Mouse (Mus musculus) kidney, adult 2 months (tissue): ENCODE measurements around the gene Adamts18.

Experiments
- CTCF ChIP-seq: fragments of 200-500 bp; conservative IDR thresholded peaks from 2 replicates; pipeline ENCODE4 v1.5.1; 2011; ENCODE audit warnings: low read depth, mild to moderate bottlenecking, control low read depth, low read length, moderate library complexity, mixed read lengths; ENCODE audit not compliant: insufficient read depth, insufficient read length
- POLR2A ChIP-seq: fragments of 200-500 bp; IDR thresholded peaks from one replicate; pipeline ENCODE4 v1.6.1; 2011; ENCODE audit warnings: low read depth, low read length, control low read depth

GRCm38 (mm10) chr8:113851655-113852054 is 3.1 kb upstream of the Adamts18 start:
- TF ChIP-seq CTCF (peak; percentile 58), POLR2A (no peak)
